Mouse (Mus musculus) kidney, adult 2 months (tissue): ENCODE results near the gene Epha3.

ENCODE experiments used
- CTCF ChIP-seq: fragments of 200-500 bp; conservative IDR thresholded peaks from 2 replicates; pipeline ENCODE4 v1.5.1; 2011; ENCODE audit warnings: low read depth, mild to moderate bottlenecking, control low read depth, low read length, moderate library complexity, mixed read lengths; ENCODE audit not compliant: insufficient read depth, insufficient read length
- POLR2A ChIP-seq: fragments of 200-500 bp; IDR thresholded peaks from one replicate; pipeline ENCODE4 v1.6.1; 2011; ENCODE audit warnings: low read depth, low read length, control low read depth

DNA sequence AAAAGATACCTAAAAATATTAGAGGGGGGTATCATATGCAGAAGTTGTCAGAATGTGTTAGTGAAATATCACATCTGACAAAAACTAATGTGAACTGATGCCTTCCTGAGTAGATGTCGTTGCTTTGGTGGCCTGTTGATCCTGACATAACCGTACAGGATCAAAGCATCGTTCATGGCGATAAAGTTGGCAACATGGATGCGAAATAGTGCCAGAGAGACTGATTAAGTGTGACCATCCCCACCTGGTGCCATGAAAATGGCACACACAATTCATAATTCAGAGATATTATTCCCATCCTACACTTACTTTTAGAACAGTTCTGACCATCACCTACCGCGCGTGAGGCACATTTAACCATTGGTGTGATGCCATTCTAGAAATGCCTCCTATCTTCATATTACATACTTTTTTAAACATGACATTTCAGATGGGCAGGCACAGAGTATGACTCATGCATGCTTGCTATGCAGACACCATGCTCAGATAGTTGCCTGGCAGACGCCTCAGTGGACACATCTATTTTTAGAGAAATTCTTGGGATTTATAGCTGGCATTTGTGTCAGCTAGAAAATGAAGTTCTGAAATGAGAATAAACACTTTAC lies 190.6 kb downstream of the Epha3 start:
- TF ChIP-seq POLR2A: no peak
- no peak for TF ChIP-seq CTCF
